Mouse (Mus musculus) lung, postnatal 10 days (tissue): ENCODE results near the gene Gm5580.
"Not testable (repeated sequence)": the region's sequence is repeated elsewhere in the genome, so short reads cannot be mapped to it uniquely, and the experiment has no call there.

Source experiments
- DNase-seq: peaks from one replicate; pipeline ENCODE4 v3.0.0; 2021

Gene Gm5580

GRCm38 (mm10) chr6:116550841-116551240 is at the start of gene Gm5580:
Gm5580 (plus strand) TSS chr6:116551141.
- DNase-seq = not testable (repeated sequence)

DNA sequence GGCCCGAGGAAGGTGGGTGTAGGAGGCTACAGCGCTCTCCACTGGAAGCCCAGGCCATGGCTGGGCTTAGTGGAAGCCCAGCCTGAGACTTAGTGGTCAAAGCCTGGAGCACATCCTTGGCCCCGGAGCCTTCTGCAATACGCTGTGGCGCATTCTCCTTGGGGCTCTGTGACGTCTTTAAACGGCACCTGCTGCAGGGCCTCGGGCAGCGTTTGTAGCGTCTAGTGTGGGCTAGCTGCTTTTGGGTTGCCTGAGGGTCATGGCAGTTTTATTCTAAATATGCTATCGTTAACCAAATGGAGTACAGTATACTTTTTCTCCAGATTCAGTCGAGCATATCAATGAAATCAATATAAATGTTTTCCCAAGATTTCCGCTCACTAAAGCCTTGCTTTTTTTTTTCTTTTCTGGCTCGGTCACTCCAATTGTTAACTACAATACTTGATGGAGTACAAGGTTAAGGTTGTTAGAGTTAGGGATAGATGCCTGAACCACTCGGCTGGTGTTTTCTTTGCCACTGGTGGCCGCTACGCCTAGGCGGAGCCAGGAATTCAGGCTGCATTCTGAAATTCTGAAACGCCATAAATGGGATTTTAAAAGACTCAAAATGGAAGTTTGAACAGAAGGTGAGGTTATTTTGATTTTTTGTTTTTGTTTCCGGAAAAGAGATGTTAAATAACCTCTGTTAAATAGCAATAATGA is 44.5 kb upstream of the Gm5580 start, which contains the start of gene Olfr212:
Gene Olfr212, plus strand, starts transcription at position 215 of the 702 bp plus-strand sequence.
- DNase-seq = not testable (repeated sequence)

DNA sequence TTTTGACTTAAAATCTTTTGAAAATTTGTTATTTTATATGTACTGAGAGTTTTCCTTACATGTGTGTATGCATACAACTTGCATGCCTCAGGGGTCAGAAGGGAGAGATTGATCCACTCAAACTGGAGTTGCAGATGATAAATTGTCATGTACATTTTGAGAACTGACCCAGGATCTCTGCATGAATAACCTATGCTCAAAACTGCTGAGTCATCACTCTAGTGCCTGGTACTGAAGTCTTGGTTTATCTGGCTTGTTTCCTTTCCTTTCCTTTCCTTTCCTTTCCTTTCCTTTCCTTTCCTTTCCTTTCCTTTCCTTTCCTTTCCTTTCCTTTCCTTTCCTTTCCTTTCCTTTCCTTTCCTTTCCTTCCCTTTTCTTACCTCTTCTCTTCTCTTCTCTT is 36.1 kb upstream of the Gm5580 start:
- DNase-seq = no peak

GRCm38 (mm10) chr6:116538156-116538555 is 12.8 kb upstream of the Gm5580 start, which contains the start of gene Olfr213:
Olfr213 (plus strand) TSS chr6:116538456.
- DNase-seq = no peak

GRCm38 (mm10) chr6:116542500-116542899 is 8.4 kb upstream of the Gm5580 start:
- DNase-seq = no peak

GRCm38 (mm10) chr6:116553935-116554334 is 3.0 kb downstream of the Gm5580 start, which contains the start of gene Olfr214:
Olfr214 (plus strand) TSS chr6:116554235.
- DNase-seq = no peak

DNA sequence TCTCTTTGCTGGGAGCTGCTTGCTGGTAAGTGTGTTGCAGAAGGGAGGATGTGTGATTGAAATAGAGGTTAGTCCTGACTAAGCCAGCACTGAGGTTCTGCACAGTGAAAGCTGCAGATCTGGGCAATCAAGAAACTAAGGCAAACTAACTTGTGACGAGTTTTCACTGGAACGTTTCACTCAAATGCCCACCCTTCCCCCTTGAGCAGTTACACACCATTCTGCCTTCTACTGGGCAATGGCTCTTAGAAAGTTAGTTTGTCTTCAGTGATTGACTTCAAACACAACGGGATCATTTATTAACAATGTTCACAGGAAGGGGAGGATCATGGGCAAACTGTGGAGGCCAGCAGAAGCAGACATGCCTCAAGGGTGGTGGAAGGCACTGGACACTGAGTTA is 4.0 kb downstream of the Gm5580 start:
- DNase-seq = no peak

DNA sequence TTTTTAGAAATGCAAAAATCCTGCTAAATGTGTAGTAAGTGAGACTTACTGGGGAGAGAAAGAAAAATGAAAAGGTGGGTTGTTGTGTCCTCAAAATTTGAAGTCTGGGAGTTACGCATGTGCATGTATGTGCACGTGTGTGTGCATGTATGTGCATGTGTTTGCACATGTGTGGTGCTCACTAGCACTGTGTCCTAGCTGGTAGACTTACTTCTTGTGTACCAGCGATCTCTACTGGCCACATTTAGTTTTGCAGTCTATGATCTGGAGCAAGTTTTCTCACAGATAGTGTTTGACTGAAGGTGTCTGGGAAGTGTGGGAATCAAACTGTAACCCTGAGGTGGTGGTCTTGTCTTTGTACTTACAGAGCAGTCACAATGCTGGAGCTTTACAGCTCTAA is 18.9 kb downstream of the Gm5580 start:
- peak; percentile 29 for DNase-seq

- no peak for DNase-seq
Measured at GRCm38 (mm10) chr6:116584095-116584494, 33.2 kb downstream of the Gm5580 start, which contains the start of gene Olfr215. Olfr215 (minus strand) TSS chr6:116584195.

- DNase-seq = not testable (repeated sequence)
Measured at GRCm38 (mm10) chr6:116600969-116601368, 50.0 kb downstream of the Gm5580 start.
